Mouse (Mus musculus): ENCODE results near the gene Kiss1.

Gene Kiss1

GRCm38 (mm10) chr1:133321267-133321925, at the start of gene Kiss1:
TSS of gene Kiss1 (plus strand) at chr1:133321875.
- DNase-seq, result no peak

- DNase-seq, result no peak
Measured at GRCm38 (mm10) chr1:133274163-133274562, 47.5 kb upstream of the Kiss1 start.

- no peak for DNase-seq
Measured at GRCm38 (mm10) chr1:133276983-133277382, 44.7 kb upstream of the Kiss1 start.

GRCm38 (mm10) chr1:133278539-133278938, 43.1 kb upstream of the Kiss1 start:
- no peak for DNase-seq

- DNase-seq, result no peak
Measured at GRCm38 (mm10) chr1:133278946-133279631, 42.6 kb upstream of the Kiss1 start.

GRCm38 (mm10) chr1:133279632-133280093, 42.0 kb upstream of the Kiss1 start:
- DNase-seq, result no peak

- no peak for DNase-seq
Measured at GRCm38 (mm10) chr1:133280537-133280936, 41.1 kb upstream of the Kiss1 start.

- no peak for DNase-seq
Measured at GRCm38 (mm10) chr1:133285907-133286306, 35.8 kb upstream of the Kiss1 start.

GRCm38 (mm10) chr1:133287051-133287450, 34.6 kb upstream of the Kiss1 start:
- DNase-seq, result no peak

GRCm38 (mm10) chr1:133287880-133288279, 33.8 kb upstream of the Kiss1 start:
- no peak for DNase-seq

- no peak for DNase-seq
Measured at GRCm38 (mm10) chr1:133291888-133292287, 29.8 kb upstream of the Kiss1 start.

- DNase-seq, result no peak
Measured at GRCm38 (mm10) chr1:133292608-133293007, 29.1 kb upstream of the Kiss1 start.

- DNase-seq, result no peak
Measured at GRCm38 (mm10) chr1:133296376-133296775, 25.3 kb upstream of the Kiss1 start.

GRCm38 (mm10) chr1:133298816-133299215, 22.9 kb upstream of the Kiss1 start:
- no peak for DNase-seq

GRCm38 (mm10) chr1:133302540-133302939, 19.1 kb upstream of the Kiss1 start:
- no peak for DNase-seq

- DNase-seq, result peak; percentile 71 to 73
Measured at GRCm38 (mm10) chr1:133306842-133307241, 14.8 kb upstream of the Kiss1 start.

GRCm38 (mm10) chr1:133307318-133307717, 14.4 kb upstream of the Kiss1 start:
- DNase-seq, result no peak

- no peak for DNase-seq
Measured at GRCm38 (mm10) chr1:133309652-133310267, 11.9 kb upstream of the Kiss1 start, which contains the start of gene Golt1a. TSS of gene Golt1a (plus strand) at chr1:133309800.

GRCm38 (mm10) chr1:133311240-133311639, 10.4 kb upstream of the Kiss1 start:
- no peak for DNase-seq

GRCm38 (mm10) chr1:133311946-133312345, 9.7 kb upstream of the Kiss1 start:
- DNase-seq, result no peak

- peak; percentile 53 to 58 for DNase-seq
Measured at GRCm38 (mm10) chr1:133314364-133314763, 7.3 kb upstream of the Kiss1 start.

- DNase-seq, result no peak
Measured at GRCm38 (mm10) chr1:133315775-133316174, 5.9 kb upstream of the Kiss1 start.

GRCm38 (mm10) chr1:133316577-133316976, 5.1 kb upstream of the Kiss1 start:
- no peak for DNase-seq

GRCm38 (mm10) chr1:133317149-133317548, 4.5 kb upstream of the Kiss1 start:
- DNase-seq, result no peak

Measured in thymus, postnatal 36 days (tissue).